Mouse (Mus musculus) heart, adult 2 months (tissue): ENCODE data around the gene Gm3238.
"Not testable (repeated sequence)": the region's sequence is repeated elsewhere in the genome, so short reads cannot be mapped to it uniquely, and the experiment has no call there.

ENCODE experiments used
- CTCF ChIP-seq: fragments of 200-600 bp; IDR thresholded peaks from 2 replicates; pipeline ENCODE4 v1.8.1; 2022; ENCODE audit warnings: antibody characterized with exemption, mild to moderate bottlenecking, moderate library complexity
- EP300 ChIP-seq: fragments of 200-500 bp; IDR thresholded peaks from 2 replicates; pipeline ENCODE4 v1.6.1; 2011; ENCODE audit warnings: low read depth, low read length, control low read depth; ENCODE audit not compliant: insufficient read depth
- POLR2A ChIP-seq: fragments of 200-500 bp; IDR thresholded peaks from 2 replicates; pipeline ENCODE4 v1.6.1; 2011; ENCODE audit warnings: mild to moderate bottlenecking, low read depth, low read length, control low read depth; ENCODE audit not compliant: insufficient read depth

GRCm38 (mm10) chr10:77750686-77751085, 20.4 kb downstream of the Gm3238 start:
- not testable (repeated sequence) for TF ChIP-seq CTCF, POLR2A, EP300
